Mouse (Mus musculus): Measurements from ENCODE around the gene Diaph2. TPM values are rescaled to one million over a fixed set of nuclear protein-coding genes. Genes with fewer than 3 reads are reported as not detected.
"Not testable (repeated sequence)": the region's sequence is repeated elsewhere in the genome, so short reads cannot be mapped to it uniquely, and the experiment has no call there.

Gene Diaph2
- total RNA-seq, 2 experiments from 2014 or later, result 17.7 to 17.9 TPM

DNA sequence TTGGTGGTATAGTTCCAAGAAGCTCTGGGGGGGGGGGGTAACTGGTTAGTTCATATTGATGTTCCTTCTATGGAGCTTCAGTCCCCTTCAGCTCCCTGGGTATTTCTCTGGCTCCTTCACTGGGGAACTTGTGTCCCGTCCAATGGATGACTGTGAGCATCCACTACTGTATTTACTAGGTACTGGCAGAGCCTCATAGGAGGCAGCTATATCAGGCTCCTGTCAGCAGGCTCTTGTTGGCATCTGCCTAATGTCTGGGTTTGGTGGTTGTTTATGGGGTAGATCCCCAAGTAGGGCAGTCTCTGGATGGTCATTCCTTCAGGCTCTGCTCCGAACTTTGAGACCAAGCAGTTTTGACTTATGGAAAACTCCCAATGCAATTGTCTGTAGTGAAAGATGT is 50.4 kb downstream of the Diaph2 start:
- not testable (repeated sequence) for DNase-seq (ENCODE audit: low spot score in 2 of 2)

GRCm38 (mm10) chrX:129831903-129832302 is 82.4 kb downstream of the Diaph2 start:
- DNase-seq (ENCODE audit: low spot score in 2 of 2), result peak in 1 of 2 experiments; percentile 42

GRCm38 (mm10) chrX:129833887-129834286 is 84.3 kb downstream of the Diaph2 start:
- no peak for DNase-seq (ENCODE audit: low spot score in 2 of 2)

- DNase-seq (ENCODE audit: low spot score in 2 of 2), result peak in 1 of 2 experiments; percentile 10
Measured at GRCm38 (mm10) chrX:129884465-129884864, 134.9 kb downstream of the Diaph2 start.

DNA sequence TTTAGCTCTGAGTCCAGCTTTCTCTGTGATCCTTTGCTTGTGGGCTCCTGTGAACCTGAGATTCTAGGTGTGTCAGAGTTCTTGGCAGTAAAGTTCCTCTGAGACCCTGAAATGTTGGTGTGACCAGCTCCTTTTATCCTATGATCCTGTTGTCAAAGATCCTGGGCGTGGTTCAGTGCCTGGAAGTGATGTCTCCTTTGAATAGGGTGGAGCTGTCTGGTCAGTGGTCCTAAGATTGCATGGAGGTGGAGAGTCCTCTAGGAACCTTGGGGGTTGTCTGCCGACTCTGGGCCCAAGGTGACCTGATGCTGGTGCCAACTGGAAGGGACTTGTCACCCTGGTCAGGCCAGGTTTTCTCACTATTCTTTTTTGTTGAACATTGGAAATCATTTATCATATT is 176.3 kb downstream of the Diaph2 start:
- DNase-seq (ENCODE audit: low spot score in 2 of 2), result no peak

GRCm38 (mm10) chrX:129974816-129975215 is 225.3 kb downstream of the Diaph2 start:
- DNase-seq (ENCODE audit: low spot score in 2 of 2), result peak; percentile 2 to 30

GRCm38 (mm10) chrX:130008210-130008609 is 258.7 kb downstream of the Diaph2 start:
- DNase-seq (ENCODE audit: low spot score in 2 of 2), result no peak

DNA sequence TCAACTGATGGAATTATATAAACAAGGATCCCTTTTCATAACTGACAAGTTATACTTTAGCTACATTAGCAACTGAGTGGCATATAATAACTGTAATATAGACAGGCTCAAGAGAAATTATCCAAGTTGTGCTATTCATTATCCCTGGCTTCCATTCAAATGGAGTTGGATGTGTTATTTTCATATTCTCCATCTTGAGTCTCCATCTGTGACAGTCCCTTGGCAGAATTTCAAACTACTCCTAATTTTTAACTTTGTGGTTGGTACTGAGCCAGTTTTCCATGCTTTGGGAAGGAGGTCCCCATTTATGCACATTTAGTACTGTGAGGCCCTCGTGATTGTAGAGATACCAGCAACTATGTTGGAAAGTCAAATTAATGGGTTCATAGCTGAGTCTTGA is 270.2 kb downstream of the Diaph2 start:
- peak in 1 of 2 experiments; percentile 26 for DNase-seq (ENCODE audit: low spot score in 2 of 2)

DNA sequence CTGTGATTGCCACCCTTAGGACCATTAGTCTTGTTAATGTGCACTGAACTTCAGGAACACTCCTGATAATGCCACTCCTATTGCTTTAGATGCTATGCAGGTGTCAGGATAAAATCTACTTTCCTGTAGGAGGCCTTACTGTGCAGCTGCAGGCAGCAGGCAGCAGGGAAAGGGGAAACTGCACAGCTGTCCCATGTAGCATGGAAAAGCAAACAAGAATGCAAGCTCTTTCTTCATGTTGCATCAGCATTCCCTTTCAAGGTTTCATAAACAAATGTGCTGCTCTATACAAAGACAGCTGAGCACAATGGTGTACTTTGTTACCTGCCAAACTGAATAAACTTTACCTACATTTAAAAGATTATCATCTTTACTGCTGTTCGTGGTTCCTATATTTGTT is 295.0 kb downstream of the Diaph2 start:
- DNase-seq (ENCODE audit: low spot score in 2 of 2), result no peak

GRCm38 (mm10) chrX:130149216-130149615 is 399.7 kb downstream of the Diaph2 start:
- no peak for DNase-seq (ENCODE audit: low spot score in 2 of 2)

DNA sequence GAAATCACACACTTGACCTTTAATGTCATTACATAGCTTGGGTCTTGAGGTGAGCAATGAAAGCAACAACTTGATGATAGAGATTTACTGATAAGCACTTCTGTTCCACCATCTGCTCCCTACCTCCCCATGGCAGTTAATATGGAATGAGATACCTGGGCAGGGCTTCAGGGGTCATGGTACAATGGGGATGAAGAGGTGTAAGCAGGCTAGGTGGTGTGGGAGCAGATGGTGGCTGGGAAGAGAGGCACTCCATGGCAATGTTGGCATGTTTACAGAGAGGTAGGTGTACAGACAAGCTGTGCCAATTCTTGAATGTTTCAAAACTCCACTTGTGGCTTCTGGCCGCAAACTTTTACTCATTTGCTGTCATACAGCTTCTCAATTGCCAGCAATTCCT is 402.6 kb downstream of the Diaph2 start:
- no peak for DNase-seq (ENCODE audit: low spot score in 2 of 2)

GRCm38 (mm10) chrX:130173126-130173525 is 423.6 kb downstream of the Diaph2 start:
- no peak for DNase-seq (ENCODE audit: low spot score in 2 of 2)

- no peak for DNase-seq (ENCODE audit: low spot score in 2 of 2)
Measured at GRCm38 (mm10) chrX:130187891-130188290, 438.3 kb downstream of the Diaph2 start.

DNA sequence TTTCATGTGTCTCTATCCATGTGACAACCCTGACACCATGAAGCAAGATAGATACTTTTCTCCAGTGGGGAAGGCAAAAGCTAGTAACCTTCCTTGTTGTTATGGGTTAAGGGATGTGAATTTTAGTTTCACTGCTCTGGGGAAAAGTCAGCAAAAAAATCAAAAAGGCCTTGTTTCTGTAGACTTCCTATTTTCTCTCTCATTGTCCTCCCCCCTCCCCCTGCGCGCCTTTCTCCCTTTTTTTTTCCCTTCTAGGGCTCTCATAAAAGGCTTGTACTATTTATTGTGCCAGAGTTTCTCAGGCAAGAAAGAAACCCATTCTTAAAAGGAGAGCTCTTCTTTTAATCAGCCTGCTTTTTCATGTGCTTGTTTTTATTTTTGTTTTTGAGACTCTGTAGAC is 438.9 kb downstream of the Diaph2 start:
- DNase-seq (ENCODE audit: low spot score in 2 of 2), result no peak

GRCm38 (mm10) chrX:130189250-130189649 is 439.7 kb downstream of the Diaph2 start:
- no peak for DNase-seq (ENCODE audit: low spot score in 2 of 2)

- DNase-seq (ENCODE audit: low spot score in 2 of 2), result not testable (repeated sequence)
Measured at GRCm38 (mm10) chrX:130197412-130197811, 447.9 kb downstream of the Diaph2 start.

GRCm38 (mm10) chrX:130205243-130205642 is 455.7 kb downstream of the Diaph2 start:
- peak in 1 of 2 experiments; percentile 8 for DNase-seq (ENCODE audit: low spot score in 2 of 2)

DNA sequence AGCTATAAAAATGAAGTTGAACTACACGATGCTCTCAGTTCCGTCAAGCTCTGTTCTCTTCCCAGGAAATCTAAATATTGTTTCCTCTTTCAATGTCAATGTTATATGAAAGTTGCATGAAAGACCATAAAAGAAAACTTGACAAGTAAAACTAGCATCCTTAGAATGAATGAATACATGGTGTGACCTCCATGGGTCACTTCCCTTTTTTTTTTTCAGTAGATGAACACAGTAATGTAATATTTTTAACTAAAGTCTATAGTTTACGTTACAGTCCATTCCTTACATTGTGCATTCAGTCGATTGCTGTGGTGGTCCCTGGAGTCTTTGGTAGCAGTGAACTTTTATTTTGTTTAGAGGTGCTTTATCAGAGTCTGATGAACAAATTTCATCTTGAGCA is 462.7 kb downstream of the Diaph2 start:
- no peak for DNase-seq (ENCODE audit: low spot score in 2 of 2)

DNA sequence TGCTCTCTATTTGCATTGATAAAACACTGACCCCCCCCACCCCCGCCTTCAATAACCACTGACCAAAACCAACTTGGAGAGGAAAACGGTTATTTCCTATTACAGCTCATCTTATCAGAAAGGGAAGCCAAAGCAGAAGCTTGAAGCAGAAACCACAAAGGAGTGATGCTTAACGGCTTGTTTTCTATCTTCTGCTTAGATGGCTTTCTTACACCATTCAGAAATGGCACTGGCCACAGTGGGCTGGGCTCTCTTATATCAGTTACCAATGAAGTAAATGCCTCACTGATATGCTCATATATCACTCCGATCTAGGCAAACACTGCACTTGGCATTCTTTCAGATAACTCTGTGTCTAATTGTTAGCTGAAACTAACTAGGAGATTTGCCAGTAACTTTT is 463.2 kb downstream of the Diaph2 start:
- DNase-seq (ENCODE audit: low spot score in 2 of 2), result no peak

DNA sequence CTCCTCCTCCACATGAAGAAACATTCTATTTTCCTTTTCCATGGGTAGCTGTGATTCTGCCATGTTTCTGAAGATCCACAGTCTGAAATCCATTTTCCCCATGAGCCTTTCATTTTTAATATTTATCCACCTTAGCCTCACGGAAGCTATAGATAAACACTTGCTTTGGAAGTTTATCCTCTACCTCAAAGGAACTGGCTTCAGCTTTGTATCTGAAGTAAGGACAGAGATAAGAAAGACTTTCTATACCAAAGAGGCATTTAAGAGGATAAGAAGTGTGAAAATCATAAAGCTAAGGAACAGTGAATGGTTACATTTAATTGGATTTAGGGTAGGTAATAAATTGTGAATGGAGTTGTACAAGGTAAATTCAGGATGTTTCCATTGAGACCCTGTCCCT is 480.5 kb downstream of the Diaph2 start:
- no peak for DNase-seq (ENCODE audit: low spot score in 2 of 2)

GRCm38 (mm10) chrX:130235167-130235566 is 485.6 kb downstream of the Diaph2 start:
- DNase-seq (ENCODE audit: low spot score in 2 of 2), result no peak

GRCm38 (mm10) chrX:130246652-130247051 is 497.1 kb downstream of the Diaph2 start:
- DNase-seq (ENCODE audit: low spot score in 2 of 2), result no peak

DNA sequence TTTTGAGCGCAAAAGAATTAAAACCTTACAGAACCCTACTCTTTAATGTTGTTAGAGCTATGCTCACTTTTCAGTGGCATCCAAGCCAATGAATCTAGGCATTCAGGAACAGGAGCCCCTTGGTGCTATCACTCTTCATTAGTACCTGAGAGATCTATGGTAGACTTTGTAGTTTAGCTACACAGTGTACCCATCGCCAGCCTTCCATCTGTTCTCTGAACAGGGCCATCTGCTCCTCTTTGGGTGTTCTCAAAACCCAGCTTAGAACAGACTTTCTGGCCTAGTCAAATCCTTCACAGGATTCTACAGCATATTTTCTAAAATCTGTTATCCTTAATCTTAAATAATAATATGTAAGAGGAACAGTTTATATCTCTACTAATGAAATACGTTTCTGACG is 504.1 kb downstream of the Diaph2 start:
- DNase-seq (ENCODE audit: low spot score in 2 of 2), result peak; percentile 20 to 76

DNA sequence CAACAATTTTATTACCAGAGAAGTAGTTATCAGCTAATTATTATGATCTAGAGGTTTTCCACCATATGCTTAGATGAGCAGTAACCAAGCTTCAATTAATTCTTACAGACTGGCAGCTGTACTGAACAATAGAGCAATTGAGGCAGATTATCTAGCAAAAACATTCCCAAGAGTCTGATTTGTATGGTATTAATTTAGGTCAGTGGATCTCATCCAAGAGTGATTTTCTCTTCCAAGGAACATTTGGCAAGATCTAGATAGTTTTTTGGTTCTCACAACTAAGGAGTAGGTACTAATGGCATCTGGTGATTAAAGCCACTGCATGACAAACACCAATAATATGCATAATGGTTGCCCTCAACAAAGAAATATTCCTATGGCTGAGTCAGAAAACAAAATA is 516.2 kb downstream of the Diaph2 start:
- DNase-seq (ENCODE audit: low spot score in 2 of 2), result peak in 1 of 2 experiments; percentile 44
